Mouse (Mus musculus) 3T3-L1 (cell line): ENCODE data around the gene Tbc1d14.

Experiments used
- DNase-seq: peaks from one replicate; pipeline ENCODE4 v3.0.0-alpha.2; 2015; ENCODE audit warnings: low read depth, low spot score

Tbc1d14 gene

DNA sequence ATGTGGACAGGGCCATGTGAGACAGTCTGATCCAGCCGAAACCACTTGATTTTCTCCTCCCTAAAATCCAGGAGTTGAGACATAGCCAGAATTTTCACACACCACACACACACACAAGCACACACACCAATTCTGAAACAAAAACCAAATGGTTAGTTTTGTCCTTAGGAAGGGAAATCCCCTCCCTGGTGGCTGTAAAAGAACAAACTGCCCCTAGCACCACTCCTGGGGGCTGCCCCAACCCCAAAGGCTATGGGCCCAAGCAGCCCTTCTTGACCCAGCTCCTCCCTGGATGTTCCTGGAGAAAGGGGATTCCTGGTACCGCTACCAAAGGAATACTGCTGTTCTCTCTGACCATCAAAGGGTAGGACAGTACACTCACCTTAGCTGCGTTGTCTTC is 16.6 kb downstream of the Tbc1d14 start:
- DNase-seq: no peak

GRCm38 (mm10) chr5:36575745-36576144 is 17.3 kb downstream of the Tbc1d14 start:
- DNase-seq: peak; percentile 35

GRCm38 (mm10) chr5:36575227-36575626 is 17.8 kb downstream of the Tbc1d14 start:
- no peak for DNase-seq

- peak; percentile 68 for DNase-seq
These were observed 18.8 kb downstream of the Tbc1d14 start for GRCm38 (mm10) chr5:36574147-36574870.

DNA sequence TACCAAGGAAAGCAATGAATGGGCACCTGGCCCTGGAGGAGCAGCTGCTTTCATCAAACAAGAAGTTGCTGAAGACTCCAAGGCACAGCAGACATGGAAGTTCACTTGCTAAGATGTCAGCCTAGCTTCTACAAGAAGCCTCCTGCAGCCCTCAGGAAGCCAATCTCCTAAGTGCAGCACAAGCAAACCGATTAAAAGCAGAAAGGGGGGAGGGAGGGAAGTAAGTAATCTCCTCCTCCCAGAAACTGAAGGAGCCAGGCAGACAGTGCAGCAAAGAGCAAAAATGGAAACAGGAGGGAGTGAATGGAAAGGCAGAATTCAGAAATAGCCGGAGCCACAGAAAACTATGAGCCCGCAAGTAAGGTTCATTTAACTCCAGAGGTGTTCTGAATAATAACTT is 19.7 kb downstream of the Tbc1d14 start:
- DNase-seq: no peak

DNA sequence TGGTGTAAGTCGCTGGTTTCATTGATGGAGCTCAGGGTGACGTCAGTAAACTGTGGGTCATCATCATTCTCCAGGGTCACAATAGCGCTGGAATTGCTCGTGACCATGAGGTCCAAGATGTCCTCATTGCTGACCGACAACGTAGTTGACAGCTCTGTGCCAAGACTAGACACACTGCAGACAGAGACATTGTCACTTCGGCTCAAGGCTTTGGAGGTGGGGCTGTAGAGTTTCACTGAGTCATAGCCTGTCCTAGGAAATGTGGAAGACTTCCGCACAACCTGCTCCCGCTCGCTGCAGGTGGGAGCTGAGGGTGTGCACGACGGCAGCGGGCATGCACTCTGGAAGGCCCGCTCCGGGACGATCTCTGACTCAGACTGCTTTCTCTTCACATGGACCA is 21.7 kb downstream of the Tbc1d14 start:
- no peak for DNase-seq

GRCm38 (mm10) chr5:36570546-36571245 is 22.4 kb downstream of the Tbc1d14 start:
- DNase-seq: no peak

DNA sequence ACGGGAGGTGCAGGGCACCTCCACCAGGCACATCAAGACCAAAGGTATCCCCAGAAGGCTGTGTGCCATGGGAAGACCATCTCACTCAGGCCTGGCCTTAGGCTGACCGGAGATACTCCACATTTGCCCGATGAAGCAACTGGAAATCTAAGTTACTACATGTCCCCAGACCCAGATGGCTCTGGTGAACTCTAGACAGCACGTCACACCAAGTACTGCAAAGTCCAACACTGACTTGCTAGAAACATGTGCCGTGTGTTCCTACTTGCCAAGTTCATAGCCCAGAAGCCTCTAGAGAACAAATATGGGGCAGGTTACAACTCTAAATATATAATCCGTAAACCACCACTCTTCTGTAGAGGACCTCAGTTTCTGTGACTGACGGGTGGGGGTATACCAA is 23.0 kb downstream of the Tbc1d14 start:
- no peak for DNase-seq

DNA sequence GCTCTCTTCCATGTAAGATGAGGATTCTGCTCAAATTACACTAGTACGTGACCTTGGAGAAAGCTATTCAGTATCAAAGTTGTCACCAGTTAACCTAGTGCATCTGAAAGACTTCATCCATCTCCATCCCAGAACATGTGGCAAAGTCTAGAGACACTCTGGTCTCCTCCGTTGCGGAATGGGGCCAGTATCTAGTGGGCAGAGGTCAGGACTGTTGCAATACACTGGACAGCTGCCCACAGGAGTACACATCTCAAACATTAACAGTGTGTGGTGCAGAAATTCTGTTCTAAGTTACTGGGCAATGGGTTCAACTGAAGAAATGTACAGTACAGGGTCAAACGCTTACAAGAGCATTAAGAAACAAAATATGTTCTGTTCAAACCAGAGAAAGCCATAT is 25.0 kb downstream of the Tbc1d14 start:
- no peak for DNase-seq

DNA sequence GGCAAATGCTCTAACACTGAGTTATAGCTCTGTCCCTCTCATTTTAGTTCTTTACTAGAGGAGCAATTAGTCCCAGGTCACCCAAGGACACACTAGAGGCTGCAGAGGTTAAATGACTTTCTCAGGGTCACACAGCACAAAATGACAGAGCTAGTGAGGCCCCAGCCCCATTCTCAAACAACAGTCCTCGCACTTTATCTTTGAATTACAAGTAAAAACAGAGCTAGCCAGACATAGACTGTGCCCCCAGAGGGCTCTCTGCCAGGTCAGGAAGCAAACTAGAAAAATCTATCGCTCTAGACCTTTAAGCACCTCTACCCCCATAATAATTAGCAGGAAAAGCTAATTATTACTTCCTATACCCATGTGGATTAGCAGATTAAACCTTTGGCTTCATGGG is 25.4 kb downstream of the Tbc1d14 start:
- DNase-seq: no peak

- DNase-seq: no peak
These were observed 28.5 kb downstream of the Tbc1d14 start for GRCm38 (mm10) chr5:36564530-36564929.

DNA sequence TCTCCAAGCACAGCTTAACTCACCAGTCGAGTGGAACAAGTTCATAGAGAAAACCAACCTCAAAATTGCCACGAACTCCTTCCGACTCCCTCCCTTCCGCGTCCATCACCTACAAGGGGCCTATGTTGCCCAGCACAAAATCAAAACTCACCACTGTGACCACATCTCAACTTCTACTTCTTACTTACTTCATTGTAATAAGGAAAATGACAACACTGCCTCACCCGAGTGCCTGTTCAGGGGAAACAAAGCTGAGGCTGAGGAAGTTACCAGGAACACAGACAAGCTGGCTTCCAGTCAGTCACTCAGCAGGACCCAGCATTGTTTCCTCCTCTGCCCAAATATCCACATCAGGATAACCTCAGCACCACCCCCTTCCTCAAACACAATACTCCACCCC is 29.3 kb downstream of the Tbc1d14 start:
- no peak for DNase-seq

- no peak for DNase-seq
These were observed 30.2 kb downstream of the Tbc1d14 start for GRCm38 (mm10) chr5:36562791-36563445.

- DNase-seq: no peak
These were observed 31.6 kb downstream of the Tbc1d14 start for GRCm38 (mm10) chr5:36561509-36561908.

GRCm38 (mm10) chr5:36560490-36560889 is 32.6 kb downstream of the Tbc1d14 start:
- no peak for DNase-seq

DNA sequence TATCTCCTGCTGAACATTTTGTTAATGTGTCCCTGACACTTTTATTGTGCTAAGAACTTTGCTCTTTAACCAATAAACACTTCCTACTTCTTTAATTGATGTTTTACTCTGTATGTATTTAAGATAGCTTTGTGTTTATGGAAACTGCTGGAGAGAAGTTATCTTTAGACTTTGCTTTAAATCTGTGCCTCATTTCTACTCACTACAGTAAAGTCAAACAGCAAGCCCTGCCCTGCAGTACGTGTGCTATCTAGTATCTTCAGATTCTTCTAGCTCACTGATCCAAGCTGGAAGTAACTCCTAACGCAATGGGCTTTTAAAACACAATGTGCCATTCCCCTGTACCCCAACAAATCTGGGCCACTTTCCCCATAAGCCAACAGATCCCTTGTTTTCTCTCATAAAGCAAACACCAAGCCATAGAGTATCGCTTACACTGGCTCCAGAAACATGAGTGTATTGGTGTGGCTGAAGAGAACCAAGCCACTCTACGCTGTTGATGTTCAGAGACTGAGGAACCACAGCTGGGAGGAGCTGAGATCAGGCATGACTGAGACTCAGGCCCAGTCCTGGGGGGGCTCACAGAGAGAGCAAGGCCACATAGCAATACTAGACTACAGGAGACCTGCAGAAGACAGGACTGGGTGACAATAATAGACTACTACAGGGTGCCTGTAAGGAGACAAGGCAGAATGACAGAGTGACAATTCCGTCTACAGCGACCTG is 33.4 kb downstream of the Tbc1d14 start:
- no peak for DNase-seq

DNA sequence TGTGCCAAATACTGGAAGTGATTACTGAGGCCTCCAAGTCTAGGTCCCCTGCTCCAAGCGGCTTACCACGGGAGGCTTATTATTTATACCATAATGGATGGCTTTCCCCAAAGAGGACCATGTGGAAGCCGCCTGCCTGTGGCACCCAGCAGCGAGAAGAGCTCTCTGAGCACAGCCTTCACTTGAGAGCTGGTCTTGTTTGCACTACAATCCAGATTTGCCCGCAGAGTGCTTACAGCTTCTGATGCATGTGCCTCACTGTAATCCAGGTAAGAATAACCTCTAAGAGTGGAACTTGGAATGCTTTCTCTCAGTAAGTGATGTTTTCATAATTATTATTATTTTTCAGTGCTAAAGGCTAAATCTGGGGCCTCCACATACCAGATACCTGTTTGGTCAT is 34.0 kb downstream of the Tbc1d14 start:
- no peak for DNase-seq

GRCm38 (mm10) chr5:36558526-36558925 is 34.5 kb downstream of the Tbc1d14 start:
- no peak for DNase-seq

DNA sequence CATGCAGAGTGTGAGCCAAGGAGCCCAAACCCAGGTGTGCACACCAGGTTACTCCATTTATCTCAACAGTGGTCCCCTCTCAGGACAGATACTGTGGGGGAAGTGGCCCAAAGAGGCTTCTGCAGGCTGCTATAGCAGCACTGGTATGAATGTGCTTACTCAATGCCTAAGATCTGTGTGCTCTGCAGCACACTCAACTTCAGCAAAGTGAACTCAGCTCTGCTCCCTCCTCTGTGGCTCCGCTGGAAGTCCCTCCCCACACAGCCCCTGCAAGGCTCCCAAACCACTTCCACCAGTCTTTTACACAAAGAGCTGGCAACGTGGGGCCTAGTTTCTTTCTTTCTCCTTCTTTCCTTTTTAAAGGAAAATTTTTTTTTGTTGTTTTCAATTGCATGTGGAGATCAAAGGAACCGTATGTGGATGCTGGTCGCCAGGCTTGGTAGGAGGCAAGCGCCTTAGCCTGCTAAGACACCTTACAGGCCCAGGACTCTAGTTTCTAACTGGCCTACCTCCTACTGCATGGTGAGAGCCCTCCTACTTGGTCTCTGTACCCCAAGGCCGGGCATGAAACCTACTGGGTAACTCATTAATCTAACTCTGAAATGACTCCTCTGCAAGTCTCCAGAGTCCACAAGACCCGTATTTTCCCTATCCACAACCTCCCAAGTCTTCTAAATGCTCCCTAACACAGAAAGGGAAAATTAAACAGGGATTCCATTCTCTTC is 35.3 kb downstream of the Tbc1d14 start:
- no peak for DNase-seq

GRCm38 (mm10) chr5:36556906-36557305 is 36.2 kb downstream of the Tbc1d14 start:
- no peak for DNase-seq

DNA sequence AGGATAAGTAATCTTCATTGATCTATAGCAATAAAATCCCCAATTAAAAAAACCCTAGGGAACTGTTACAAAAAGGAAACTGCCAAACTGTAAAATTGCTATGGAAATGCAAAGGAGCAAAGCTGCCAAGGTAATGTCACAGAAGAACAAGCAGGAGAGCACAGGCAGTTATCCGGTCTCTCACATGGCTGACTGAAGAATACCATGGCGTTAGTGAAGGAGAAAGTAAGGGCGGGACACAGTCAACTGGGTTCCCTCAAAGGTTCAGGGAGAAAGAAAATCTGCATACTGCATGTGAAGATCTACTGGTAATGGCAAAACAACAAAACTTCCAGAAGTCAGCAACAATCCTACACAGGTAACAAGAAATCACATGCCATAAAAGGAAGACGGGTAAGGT is 36.8 kb downstream of the Tbc1d14 start:
- no peak for DNase-seq
